Comparison of ENCODE assay signal across 9 mouse cellular contexts in the genomic region with DNA sequence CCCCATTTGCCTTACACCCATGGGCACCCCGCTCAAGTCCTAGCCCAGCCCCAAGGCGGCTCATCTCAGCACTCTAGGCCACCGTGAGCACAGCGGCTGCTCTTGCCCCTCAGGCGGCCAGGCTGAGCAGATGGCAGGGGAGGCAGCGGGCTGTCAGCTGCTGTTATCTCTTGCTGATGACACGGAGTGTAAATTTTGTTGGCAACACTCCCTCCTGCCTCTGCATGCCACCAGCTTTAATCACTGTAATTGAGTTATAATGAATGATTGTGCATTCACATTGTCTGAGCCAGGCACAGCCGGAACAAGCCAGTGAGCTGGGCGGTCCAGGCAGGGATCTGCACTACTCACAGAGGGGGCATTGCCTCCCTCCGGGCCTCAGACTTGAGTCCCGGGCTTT.
DNase-seq lines count a peak whose midpoint lies in the region; ATAC-seq and TF ChIP-seq lines count a peak whose summit lies in the region.
"Had no signal": no experiment of that assay in that cellular context is flagged by ENCODE, and none has a peak within 500 bp of the region (broad histone marks: within the 10 kb centered on the region; RNA-seq: fewer than 3 reads in every experiment).

No protein-coding gene starts in this region.

- WGBS in hindbrain, embryonic 16.5 days: 12% methylated on average over 11 of the region's 11 CpGs
- 27% methylated on average over 11 of the region's 11 CpGs for WGBS in midbrain, postnatal 0 days

- ATAC-seq in hindbrain, embryonic 16.5 days: peak; percentile 84
- peak; percentile 71; the same call in 1 of the 2 replicates for ATAC-seq in midbrain, postnatal 0 days (ENCODE audit: low FRiP score)

- H3K4me2 ChIP-seq in hindbrain, embryonic 16.5 days (ENCODE audit: low read length): no peak overlapping the region
- no peak overlapping the region for H3K4me2 ChIP-seq in midbrain, postnatal 0 days (ENCODE audit: low read depth, low read length, poor library complexity, severe bottlenecking)
- H3K4me2 ChIP-seq: embryonic facial prominence, embryonic 12.5 days had no signal

- H3K27me3 ChIP-seq in hindbrain, embryonic 16.5 days (replicated peaks; ENCODE audit: control insufficient read depth, insufficient read depth, low read length): no peaks in the 10 kb centered on the region; the same call in 1 of the 2 replicates
- H3K27me3 ChIP-seq in midbrain, postnatal 0 days (ENCODE audit: insufficient read depth, low read length): no peaks in the 10 kb centered on the region
- H3K27me3 ChIP-seq: embryonic facial prominence, embryonic 12.5 days had no signal

- no peaks in the 10 kb centered on the region for H3K36me3 ChIP-seq in hindbrain, embryonic 16.5 days (ENCODE audit: control insufficient read depth, insufficient read depth, low read length)
- no peaks in the 10 kb centered on the region for H3K36me3 ChIP-seq in midbrain, postnatal 0 days (ENCODE audit: insufficient read depth, low read length)
- H3K36me3 ChIP-seq: embryonic facial prominence, embryonic 12.5 days had no signal

- H3K4me3 ChIP-seq in hindbrain, embryonic 16.5 days (ENCODE audit: low read length): no peak overlapping the region
- no peak overlapping the region for H3K4me3 ChIP-seq in midbrain, postnatal 0 days (ENCODE audit: low read depth, low read length)
- H3K4me3 ChIP-seq: embryonic facial prominence, embryonic 12.5 days had no signal

- no peak overlapping the region for H3K9ac ChIP-seq in hindbrain, embryonic 16.5 days (ENCODE audit: low read depth, low read length)
- no peak overlapping the region for H3K9ac ChIP-seq in midbrain, postnatal 0 days (replicated peaks; ENCODE audit: low read length, poor library complexity, severe bottlenecking)
- H3K9ac ChIP-seq: embryonic facial prominence, embryonic 12.5 days had no signal

- no peak for TF ChIP-seq CTCF in midbrain, postnatal 0 days (IDR thresholded peaks at IDR 0.05)

- peaks cover 8% of the 10 kb centered on the region for H3K4me1 ChIP-seq in hindbrain, embryonic 16.5 days (ENCODE audit: control insufficient read depth, insufficient read depth, low read depth, low read length)
- H3K4me1 ChIP-seq in midbrain, postnatal 0 days (ENCODE audit: insufficient read depth, low read length): peaks cover 6% of the 10 kb centered on the region; the same call in 1 of the 2 replicates

- no peak overlapping the region for H3K27ac ChIP-seq in hindbrain, embryonic 16.5 days (ENCODE audit: low read depth, low read length)
- no peak overlapping the region for H3K27ac ChIP-seq in midbrain, postnatal 0 days (ENCODE audit: low read depth, low read length)
- H3K27ac ChIP-seq: embryonic facial prominence, embryonic 12.5 days had no signal

- H3K9me3 ChIP-seq in hindbrain, embryonic 16.5 days (ENCODE audit: control insufficient read depth, low read length): no peaks in the 10 kb centered on the region
- no peaks in the 10 kb centered on the region for H3K9me3 ChIP-seq in midbrain, postnatal 0 days (ENCODE audit: low read length)
- H3K9me3 ChIP-seq: embryonic facial prominence, embryonic 12.5 days had no signal

- peak; percentile 28 for DNase-seq in adrenal gland, postnatal 14 days
- DNase-seq in adrenal gland, postnatal 4 days (ENCODE audit: low spot score in 2 of 2): no peak
- DNase-seq in cerebellum, postnatal 10 days: peak; percentile 88 to 90
- peak; percentile 88 for DNase-seq in midbrain, postnatal 0 days (ENCODE audit: low spot score)
- no peak for DNase-seq in urinary bladder, postnatal 4 days (ENCODE audit: low spot score in 2 of 2)
- DNase-seq in thymus, postnatal 10 days (ENCODE audit: low spot score in 2 of 2): no peak
- no peak for DNase-seq in kidney, postnatal 25 days

Comparison
In these comparisons a context has a peak if more than half of its experiments do, and no peak if none do; other contexts are left out.
1. DNase-seq: peak in adrenal gland, postnatal 14 days (single experiment), cerebellum, postnatal 10 days (2 of 2) and midbrain, postnatal 0 days (single experiment); none in adrenal gland, postnatal 4 days (0 of 2), urinary bladder, postnatal 4 days (0 of 2), thymus, postnatal 10 days (0 of 2) and kidney, postnatal 25 days (0 of 2).